Mouse (Mus musculus): ENCODE results near the gene Rffl. TPM values are rescaled to one million over a fixed set of nuclear protein-coding genes. Genes with fewer than 3 reads are reported as not detected.
A peak's percentile ranks its signal among the peaks of the same experiment; 100 is the strongest.

Gene Rffl
- polyA plus RNA-seq, 1 experiment from 2014 or later = 24.5 TPM

GRCm38 (mm10) chr11:82826818-82827217, 44.2 kb downstream of the Rffl start:
- ATAC-seq (ENCODE audit: insufficient read depth) = no peak
- H3K36me3 ChIP-seq (replicated peaks) = peaks cover 23% of the 10 kb centered on the region
- no peaks in the 10 kb centered on the region for H3K27me3 ChIP-seq
- no peak overlapping the region for H3K4me3 ChIP-seq (replicated peaks)
- no peak overlapping the region for H3K4me2 ChIP-seq
- H3K9ac ChIP-seq = no peak overlapping the region
- H3K9me3 ChIP-seq (replicated peaks) = no peaks in the 10 kb centered on the region
- H3K27ac ChIP-seq (replicated peaks) = no peak overlapping the region
- H3K4me1 ChIP-seq (replicated peaks) = peaks cover 55% of the 10 kb centered on the region

- Histone ChIP-seq H3K27me3 (no peaks in the 10 kb centered on the region), H3K36me3 (replicated peaks) (peaks cover 20% of the 10 kb centered on the region), H3K4me2 (no peak overlapping the region), H3K27ac (replicated peaks) (peak overlapping the region; percentile 56; the same call in 1 of the 2 replicates), H3K9ac (no peak overlapping the region), H3K4me1 (replicated peaks) (peaks cover 75% of the 10 kb centered on the region), H3K9me3 (replicated peaks) (no peaks in the 10 kb centered on the region), H3K4me3 (replicated peaks) (no peak overlapping the region)
- peak; percentile 64; the same call in 1 of the 2 replicates for ATAC-seq (ENCODE audit: insufficient read depth)
- WGBS (ENCODE audit: insufficient replicate concordance) = 67% methylated on average over 13 of the region's 13 CpGs
These were observed 50.1 kb downstream of the Rffl start for GRCm38 (mm10) chr11:82820788-82821456.

DNA sequence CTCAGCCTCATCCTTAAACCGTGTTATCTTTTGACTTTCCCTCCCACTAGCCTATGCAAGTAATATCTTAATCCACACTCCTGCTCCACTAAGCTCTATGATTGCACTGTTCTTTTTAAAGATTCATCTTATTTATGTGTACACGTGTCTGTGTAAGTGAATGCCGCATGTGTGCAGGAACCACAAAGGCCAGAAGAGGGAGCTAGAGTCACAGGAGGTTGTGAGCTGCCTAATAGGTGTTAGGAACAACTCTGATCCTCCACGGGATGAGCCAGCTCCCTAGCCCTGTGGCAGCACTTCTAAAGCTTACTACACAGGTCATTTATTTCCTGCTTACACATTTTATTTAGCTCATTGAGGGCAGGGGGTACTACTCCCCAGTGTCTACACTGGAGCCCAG, 51.7 kb downstream of the Rffl start:
- peaks cover 61% of the 10 kb centered on the region for H3K4me1 ChIP-seq (replicated peaks)
- H3K36me3 ChIP-seq (replicated peaks) = peaks cover 33% of the 10 kb centered on the region
- no peak overlapping the region for H3K9ac ChIP-seq
- no peaks in the 10 kb centered on the region for H3K9me3 ChIP-seq (replicated peaks)
- no peaks in the 10 kb centered on the region for H3K27me3 ChIP-seq
- no peak overlapping the region for H3K4me2 ChIP-seq
- H3K27ac ChIP-seq (replicated peaks) = no peak overlapping the region
- H3K4me3 ChIP-seq (replicated peaks) = no peak overlapping the region
- WGBS (ENCODE audit: insufficient replicate concordance) = 38% methylated on average over 4 of the region's 4 CpGs
- peak; percentile 58; the same call in 1 of the 2 replicates for ATAC-seq (ENCODE audit: insufficient read depth)

DNA sequence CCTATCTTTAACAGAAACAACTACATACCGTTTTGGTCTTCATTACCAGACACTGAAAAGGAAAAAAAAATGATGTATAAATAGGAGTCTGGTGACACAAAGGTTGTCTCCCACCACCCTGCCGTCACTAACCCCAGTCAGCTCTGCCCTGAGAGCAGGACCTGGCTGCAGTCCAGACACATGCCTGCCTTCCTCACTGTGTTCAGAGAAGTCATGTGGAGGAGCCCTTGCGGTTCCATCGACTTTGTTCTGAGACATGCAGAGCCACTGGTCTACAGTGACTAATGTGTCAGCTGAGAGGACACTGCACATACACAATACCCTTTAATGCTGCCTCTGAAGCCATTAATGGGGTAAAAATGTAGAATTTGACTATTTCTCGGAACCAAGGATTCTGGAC, 62.5 kb downstream of the Rffl start:
- no peaks in the 10 kb centered on the region for H3K4me1 ChIP-seq (replicated peaks)
- 84% methylated on average over 5 of the region's 5 CpGs for WGBS (ENCODE audit: insufficient replicate concordance)
- ATAC-seq (ENCODE audit: insufficient read depth) = no peak

GRCm38 (mm10) chr11:82807370-82807769, 63.6 kb downstream of the Rffl start:
- Histone ChIP-seq H3K4me2 (no peak overlapping the region), H3K36me3 (replicated peaks) (peaks cover 96% of the 10 kb centered on the region), H3K9ac (no peak overlapping the region), H3K4me3 (replicated peaks) (no peak overlapping the region), H3K27me3 (no peaks in the 10 kb centered on the region), H3K27ac (replicated peaks) (no peak overlapping the region), H3K9me3 (replicated peaks) (no peaks in the 10 kb centered on the region), H3K4me1 (replicated peaks) (no peaks in the 10 kb centered on the region)
- WGBS (ENCODE audit: insufficient replicate concordance) = 70% methylated on average over 3 of the region's 3 CpGs
- no peak for ATAC-seq (ENCODE audit: insufficient read depth)

More for the DNA sequence above, 62.5 kb downstream of the Rffl start:
- Histone ChIP-seq H3K4me2 (no peak overlapping the region), H3K27ac (replicated peaks) (no peak overlapping the region), H3K27me3 (no peaks in the 10 kb centered on the region), H3K9ac (no peak overlapping the region), H3K9me3 (replicated peaks) (no peaks in the 10 kb centered on the region), H3K4me3 (replicated peaks) (no peak overlapping the region), H3K36me3 (replicated peaks) (peaks cover 92% of the 10 kb centered on the region)

DNA sequence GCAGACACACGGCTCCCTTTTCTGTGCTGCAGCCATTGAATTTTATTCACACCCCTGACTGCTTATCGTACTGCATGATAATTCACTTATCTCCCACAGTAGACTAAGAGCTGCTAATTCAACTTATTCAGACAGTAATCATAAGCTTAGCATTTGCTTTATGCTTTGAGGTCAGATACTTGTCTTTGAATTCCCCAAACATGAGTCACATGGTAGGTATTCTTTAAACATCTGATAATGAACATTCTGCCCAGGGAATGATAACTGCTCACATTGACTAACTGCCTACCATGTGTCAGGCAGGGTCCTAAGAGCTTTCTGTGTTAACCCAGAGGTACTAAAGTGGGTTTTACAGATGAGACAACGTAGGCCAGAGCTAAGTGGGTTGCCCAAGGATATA, 64.4 kb downstream of the Rffl start:
- no peak for ATAC-seq (ENCODE audit: insufficient read depth)
- no peaks in the 10 kb centered on the region for H3K4me1 ChIP-seq (replicated peaks)
- no peak overlapping the region for H3K27ac ChIP-seq (replicated peaks)
- H3K4me2 ChIP-seq = no peak overlapping the region
- H3K36me3 ChIP-seq (replicated peaks) = peaks cover 96% of the 10 kb centered on the region
- no peaks in the 10 kb centered on the region for H3K27me3 ChIP-seq
- H3K9me3 ChIP-seq (replicated peaks) = no peaks in the 10 kb centered on the region
- no peak overlapping the region for H3K4me3 ChIP-seq (replicated peaks)
- WGBS (ENCODE audit: insufficient replicate concordance) = 70% methylated on average over 3 of the region's 3 CpGs
- no peak overlapping the region for H3K9ac ChIP-seq

DNA sequence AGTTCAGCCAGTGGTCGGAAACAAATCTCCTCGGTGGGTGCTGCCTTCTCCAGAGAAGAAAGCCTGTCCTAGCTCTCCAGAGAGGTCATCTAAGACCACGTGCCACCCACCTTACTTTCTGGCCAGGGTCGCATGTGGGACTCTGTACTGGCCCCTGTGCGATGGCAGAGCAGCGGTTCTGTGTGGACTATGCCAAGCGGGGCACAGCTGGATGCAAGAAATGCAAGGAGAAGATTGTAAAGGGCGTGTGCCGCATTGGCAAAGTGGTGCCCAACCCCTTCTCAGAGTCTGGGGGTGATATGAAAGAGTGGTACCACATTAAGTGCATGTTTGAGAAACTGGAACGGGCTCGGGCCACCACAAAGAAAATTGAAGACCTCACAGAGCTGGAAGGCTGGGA, 87.6 kb downstream of the Rffl start:
- Histone ChIP-seq H3K4me3 (replicated peaks) (no peak overlapping the region), H3K27ac (replicated peaks) (no peak overlapping the region), H3K4me2 (no peak overlapping the region), H3K9me3 (replicated peaks) (no peaks in the 10 kb centered on the region), H3K4me1 (replicated peaks) (peaks cover 38% of the 10 kb centered on the region), H3K9ac (no peak overlapping the region), H3K27me3 (no peaks in the 10 kb centered on the region), H3K36me3 (replicated peaks) (peaks cover 32% of the 10 kb centered on the region)
- no peak for ATAC-seq (ENCODE audit: insufficient read depth)
- WGBS (ENCODE audit: insufficient replicate concordance) = 75% methylated on average over 11 of the region's 11 CpGs

DNA sequence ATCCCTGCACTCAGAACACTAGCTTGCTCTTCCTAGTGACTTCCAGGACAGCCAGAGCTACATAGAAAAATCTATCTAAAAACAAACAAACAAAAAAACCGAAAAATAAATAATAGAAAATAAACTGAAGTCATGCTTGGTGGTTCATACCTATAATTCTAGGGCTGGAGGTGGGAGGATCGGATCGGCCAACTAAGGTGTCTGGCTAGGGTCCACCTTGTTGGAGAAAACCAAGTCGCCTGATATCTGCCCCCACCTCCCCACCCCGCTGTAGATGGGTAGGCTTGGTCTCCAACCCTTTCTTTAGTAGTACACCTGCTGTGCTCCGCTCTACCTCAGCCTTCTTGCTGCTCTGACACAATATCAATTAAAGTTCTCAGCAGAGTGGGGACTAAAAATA, 88.8 kb downstream of the Rffl start:
- H3K27ac ChIP-seq (replicated peaks) = no peak overlapping the region
- H3K4me3 ChIP-seq (replicated peaks) = peak overlapping the region; percentile 97
- H3K4me2 ChIP-seq = peak overlapping the region; percentile 74
- H3K27me3 ChIP-seq = no peaks in the 10 kb centered on the region
- no peaks in the 10 kb centered on the region for H3K9me3 ChIP-seq (replicated peaks)
- peaks cover 42% of the 10 kb centered on the region for H3K4me1 ChIP-seq (replicated peaks)
- ATAC-seq (ENCODE audit: insufficient read depth) = no peak
- WGBS (ENCODE audit: insufficient replicate concordance) = 46% methylated on average over 6 of the region's 6 CpGs
- H3K36me3 ChIP-seq (replicated peaks) = peaks cover 21% of the 10 kb centered on the region; the same call in 1 of the 2 replicates
- peak overlapping the region; percentile 91 for H3K9ac ChIP-seq

DNA sequence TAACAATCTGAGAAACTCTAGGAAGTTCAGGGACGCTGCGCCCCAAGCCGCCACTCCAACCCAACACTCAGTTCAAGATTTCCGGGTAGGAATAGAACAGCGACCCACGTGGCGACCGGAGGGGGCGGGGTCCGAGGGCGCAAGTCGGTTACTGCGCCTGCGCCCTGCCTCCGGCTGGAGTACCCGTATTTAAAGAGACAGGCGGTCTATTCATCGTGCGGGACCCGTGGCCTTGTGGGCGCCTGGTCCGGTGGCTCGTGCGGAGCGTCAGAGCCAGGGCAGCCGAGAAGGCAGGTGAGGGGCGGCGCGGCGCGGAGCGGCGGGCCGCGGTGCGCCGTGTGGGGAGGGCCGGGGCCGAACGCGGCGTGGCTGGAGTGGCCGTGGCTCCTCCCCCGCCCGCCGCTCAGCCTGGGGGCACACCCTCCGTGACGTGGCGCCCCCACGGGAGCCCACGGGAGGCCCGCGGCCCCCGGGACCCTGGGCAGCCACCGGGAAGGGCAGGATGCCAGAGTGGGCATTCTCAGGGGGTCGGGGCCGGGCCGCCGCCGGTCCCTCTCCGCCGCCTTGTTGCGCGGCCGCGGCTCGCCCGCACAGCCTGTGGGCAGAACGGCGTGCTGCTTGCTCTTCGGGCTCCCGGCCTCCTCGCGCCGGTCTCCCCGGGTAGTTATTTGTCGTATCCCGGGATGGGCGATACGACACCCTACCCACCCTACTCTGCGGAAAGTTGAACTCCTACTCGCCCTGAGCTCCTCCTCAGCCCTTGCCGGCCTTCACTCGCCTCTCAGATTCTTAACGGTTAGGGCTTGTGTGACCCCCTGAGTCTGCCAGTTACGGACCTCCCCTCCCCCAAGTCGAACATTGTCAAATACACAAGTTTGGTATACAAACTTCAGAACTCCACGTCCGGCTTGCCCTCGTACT, 89.8 kb downstream of the Rffl start, which contains the start of gene Lig3:
TSS of gene Lig3 (plus strand) at position 126 of the 921 bp plus-strand sequence.
- under 1% methylated on average over 82 of the region's 90 CpGs for WGBS (ENCODE audit: insufficient replicate concordance)
- ATAC-seq (ENCODE audit: insufficient read depth) = peak; percentile 92
- Histone ChIP-seq H3K4me3 (replicated peaks) (peak within 1 kb of the TSS; percentile 97), H3K36me3 (replicated peaks) (0 out of 2 replicates have a peak, but pooled peaks cover 21% of the 10 kb centered on the region), H3K9ac (peak within 1 kb of the TSS; percentile 91), H3K9me3 (replicated peaks) (no peaks in the 10 kb centered on the region), H3K4me2 (peak within 1 kb of the TSS; percentile 74), H3K27ac (replicated peaks) (peak within 1 kb of the TSS; percentile 83), H3K27me3 (no peaks in the 10 kb centered on the region), H3K4me1 (replicated peaks) (peaks cover 42% of the 10 kb centered on the region)

- 34% methylated on average over 5 of the region's 5 CpGs for WGBS (ENCODE audit: insufficient replicate concordance)
- Histone ChIP-seq H3K4me3 (replicated peaks) (peak overlapping the region; percentile 97), H3K4me1 (replicated peaks) (peaks cover 42% of the 10 kb centered on the region), H3K9me3 (replicated peaks) (no peaks in the 10 kb centered on the region), H3K27me3 (no peaks in the 10 kb centered on the region), H3K27ac (replicated peaks) (peak overlapping the region; percentile 3; the same call in 1 of the 2 replicates), H3K4me2 (peak overlapping the region; percentile 74), H3K36me3 (replicated peaks) (0 out of 2 replicates have a peak, but pooled peaks cover 12% of the 10 kb centered on the region), H3K9ac (peak overlapping the region; percentile 30; the same call in 1 of the 2 replicates)
- no peak for ATAC-seq (ENCODE audit: insufficient read depth)
These were observed 90.9 kb downstream of the Rffl start for GRCm38 (mm10) chr11:82780134-82780533.

- no peaks in the 10 kb centered on the region for H3K9me3 ChIP-seq (replicated peaks)
These were observed 106.5 kb downstream of the Rffl start for GRCm38 (mm10) chr11:82764438-82764924.

More at GRCm38 (mm10) chr11:82764438-82764924, 106.5 kb downstream of the Rffl start:
- no peaks in the 10 kb centered on the region for H3K27me3 ChIP-seq
- ATAC-seq (ENCODE audit: insufficient read depth) = peak; percentile 57
- H3K4me1 ChIP-seq (replicated peaks) = peaks cover 30% of the 10 kb centered on the region
- peak overlapping the region; percentile 90 for H3K4me2 ChIP-seq
- H3K36me3 ChIP-seq (replicated peaks) = peaks cover 13% of the 10 kb centered on the region
- H3K27ac ChIP-seq (replicated peaks) = peak overlapping the region; percentile 90
- peak overlapping the region; percentile 85 for H3K9ac ChIP-seq
- H3K4me3 ChIP-seq (replicated peaks) = peak overlapping the region; percentile 91
- under 1% methylated on average over 28 of the region's 28 CpGs for WGBS (ENCODE audit: insufficient replicate concordance)

Data from liver, embryonic 15.5 days (tissue).